Mouse (Mus musculus) cerebellum, adult 9-10 months (tissue): ENCODE measurements around the gene Vmo1.
A peak's percentile ranks its signal among the peaks of the same experiment; 100 is the strongest.
"Not testable (repeated sequence)": the region's sequence is repeated elsewhere in the genome, so short reads cannot be mapped to it uniquely, and the experiment has no call there.

ENCODE experiments used
- DNase-seq: peaks from one replicate; pipeline ENCODE4 v3.0.0; 2022

The Vmo1 gene

GRCm38 (mm10) chr11:70514288-70514687, at the start of gene Vmo1:
TSS of gene Vmo1 (minus strand) at chr11:70514616.
- DNase-seq: no peak

GRCm38 (mm10) chr11:70563470-70564275, 49.3 kb upstream of the Vmo1 start:
- peak; percentile 46 for DNase-seq

DNA sequence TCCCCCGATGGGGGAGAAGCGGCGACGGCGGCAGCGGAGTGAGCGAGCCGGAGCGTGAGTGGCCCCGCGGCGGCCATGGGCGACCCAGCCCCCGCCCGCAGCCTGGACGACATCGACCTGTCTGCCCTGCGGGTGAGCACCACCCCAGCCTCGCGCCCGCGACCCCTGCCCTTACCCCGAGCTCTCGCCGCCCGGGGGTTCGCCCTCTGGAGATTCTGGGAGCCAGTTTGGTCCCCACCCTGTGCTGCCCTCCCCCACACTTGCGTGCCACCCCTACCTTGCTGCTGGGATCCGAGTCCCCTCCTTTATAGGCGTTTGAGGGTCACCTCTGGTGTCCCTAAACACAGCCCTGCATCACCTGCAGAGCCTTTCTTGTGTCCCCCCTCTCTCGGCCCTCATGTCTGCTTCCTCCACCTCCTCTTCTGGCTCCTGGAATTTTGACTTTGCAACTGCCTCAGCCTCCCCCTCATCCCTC, 48.6 kb upstream of the Vmo1 start:
- DNase-seq: no peak

- peak; percentile 84 for DNase-seq
These were observed 48.0 kb upstream of the Vmo1 start, which contains the start of gene Mink1 for GRCm38 (mm10) chr11:70562287-70562994. TSS of gene Mink1 (plus strand) at chr11:70562881.

DNA sequence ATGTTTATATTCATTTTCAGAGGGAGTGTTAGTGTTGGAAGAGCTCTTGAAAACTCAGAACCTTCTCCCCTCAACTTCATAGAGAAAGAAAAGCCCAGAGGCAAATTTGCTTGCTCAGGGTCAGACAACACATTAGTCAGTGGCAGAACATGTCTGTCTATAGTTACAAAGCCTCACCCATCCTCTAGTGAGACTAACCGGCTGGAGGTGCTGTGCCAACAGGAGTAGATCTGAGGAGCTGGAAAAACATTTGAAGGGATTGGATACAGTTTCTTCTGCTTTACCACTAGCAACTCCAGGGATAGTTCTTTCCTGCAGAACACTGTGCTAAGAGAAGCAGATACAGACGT, 47.5 kb upstream of the Vmo1 start:
- DNase-seq: no peak

DNA sequence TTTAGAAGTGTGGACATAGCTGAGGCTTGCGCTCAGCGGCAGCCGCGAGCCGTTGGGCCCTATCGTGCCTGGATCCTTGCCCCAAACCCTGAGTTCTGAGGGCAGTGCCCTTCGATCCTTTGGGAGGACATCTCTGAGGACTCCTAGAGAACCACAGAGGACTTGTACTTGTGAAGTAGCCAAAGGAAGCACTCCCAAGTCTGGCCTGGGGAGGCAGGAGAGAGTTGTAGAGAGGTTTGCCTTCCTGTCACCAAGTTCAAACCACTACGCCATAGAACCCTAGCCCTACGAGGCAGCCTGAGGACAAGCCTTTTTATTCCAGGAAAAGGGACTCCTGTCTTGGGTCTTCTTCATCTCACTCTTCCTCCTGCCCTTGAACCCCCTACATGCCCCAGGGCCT, 43.1 kb upstream of the Vmo1 start:
- DNase-seq: no peak

DNA sequence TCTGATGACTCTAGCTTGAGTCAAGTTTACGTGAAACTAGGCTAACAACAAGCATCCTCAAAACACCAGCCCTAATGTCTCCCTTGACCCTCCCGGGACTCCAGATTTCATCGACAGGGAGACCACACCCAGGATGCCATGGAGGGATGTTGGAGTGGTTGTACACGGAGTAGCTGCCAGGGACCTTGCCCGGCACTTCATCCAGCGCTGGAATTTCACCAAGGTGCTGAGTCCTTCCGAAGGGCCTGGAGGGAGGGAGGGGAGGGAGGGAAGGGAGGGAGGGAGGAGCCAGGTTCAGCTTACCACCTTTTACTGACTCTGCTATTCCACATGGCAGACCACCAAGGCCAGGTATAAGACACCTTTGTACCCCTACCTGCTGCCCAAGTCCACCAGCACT, 39.5 kb upstream of the Vmo1 start:
- no peak for DNase-seq

- no peak for DNase-seq
These were observed 37.1 kb upstream of the Vmo1 start for GRCm38 (mm10) chr11:70551526-70551925.

GRCm38 (mm10) chr11:70544496-70544895, 30.1 kb upstream of the Vmo1 start:
- DNase-seq: no peak

DNA sequence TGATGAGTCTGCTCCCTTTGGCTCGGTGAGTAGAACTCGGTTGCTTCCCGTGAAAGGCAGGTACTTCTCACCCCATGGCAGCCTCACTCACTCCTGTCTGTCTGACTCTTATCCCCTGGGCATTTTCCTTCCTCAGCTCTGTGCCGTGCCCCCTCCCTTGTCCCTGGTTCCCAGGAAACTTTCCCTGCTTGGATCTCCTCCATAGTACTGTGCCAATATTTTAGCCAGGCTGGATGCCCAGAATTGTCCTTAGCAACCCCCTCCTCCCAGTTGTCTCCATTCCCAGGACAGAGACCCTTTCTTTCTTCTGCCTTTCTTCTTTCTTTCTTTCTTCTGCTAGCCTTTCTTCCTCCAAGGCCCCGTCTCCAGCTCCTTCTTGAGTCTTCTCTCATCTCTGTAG, 27.0 kb upstream of the Vmo1 start:
- no peak for DNase-seq

DNA sequence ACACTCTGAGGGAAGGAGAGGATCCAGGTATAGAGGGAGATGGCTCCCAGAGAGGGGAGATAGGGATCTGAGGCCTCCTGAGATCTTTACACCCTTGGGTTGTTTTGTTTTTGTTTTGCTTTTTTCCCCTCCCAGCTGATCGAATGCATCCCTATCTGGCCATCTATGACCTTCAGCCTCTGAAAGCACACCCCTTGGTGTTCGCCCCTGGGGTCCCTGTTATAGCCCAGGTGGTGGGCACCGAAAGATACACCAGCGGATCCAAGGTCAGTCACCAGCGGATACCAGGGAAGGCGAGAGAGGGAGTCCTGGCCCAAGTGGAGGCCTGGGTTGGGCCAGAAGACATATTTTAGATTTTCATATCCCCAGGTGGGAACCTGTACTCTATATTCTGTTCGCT, 26.5 kb upstream of the Vmo1 start:
- DNase-seq: no peak

GRCm38 (mm10) chr11:70539877-70540587, 25.6 kb upstream of the Vmo1 start, which contains the start of gene Pld2:
TSS of gene Pld2 (plus strand) at chr11:70540064.
- DNase-seq: no peak

GRCm38 (mm10) chr11:70539423-70539822, 25.0 kb upstream of the Vmo1 start:
- no peak for DNase-seq

- DNase-seq: no peak
These were observed 18.4 kb upstream of the Vmo1 start, which contains the start of gene Gm40193 for GRCm38 (mm10) chr11:70532839-70533238. TSS of gene Gm40193 (minus strand) at chr11:70532939.

DNA sequence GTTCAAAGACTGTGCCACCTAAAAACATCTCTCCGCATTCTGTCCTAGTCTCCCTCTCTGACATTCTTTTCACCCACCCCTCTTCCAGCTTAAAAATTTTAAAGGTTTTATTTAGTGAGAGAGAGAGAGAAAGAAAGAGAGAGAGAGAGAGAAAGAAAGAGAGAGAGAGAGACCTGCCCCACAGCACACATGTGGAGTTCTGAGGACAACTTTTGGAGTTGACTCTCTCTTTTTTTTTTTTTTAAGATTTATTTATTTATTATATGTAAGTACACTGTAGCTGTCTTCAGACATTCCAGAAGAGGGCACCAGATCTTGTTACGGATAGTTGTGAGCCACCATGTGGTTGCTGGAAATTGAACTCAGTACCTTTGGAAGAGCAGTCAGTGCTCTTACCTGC, 16.6 kb upstream of the Vmo1 start:
- not testable (repeated sequence) for DNase-seq

GRCm38 (mm10) chr11:70528610-70529009, 14.2 kb upstream of the Vmo1 start:
- DNase-seq: no peak

DNA sequence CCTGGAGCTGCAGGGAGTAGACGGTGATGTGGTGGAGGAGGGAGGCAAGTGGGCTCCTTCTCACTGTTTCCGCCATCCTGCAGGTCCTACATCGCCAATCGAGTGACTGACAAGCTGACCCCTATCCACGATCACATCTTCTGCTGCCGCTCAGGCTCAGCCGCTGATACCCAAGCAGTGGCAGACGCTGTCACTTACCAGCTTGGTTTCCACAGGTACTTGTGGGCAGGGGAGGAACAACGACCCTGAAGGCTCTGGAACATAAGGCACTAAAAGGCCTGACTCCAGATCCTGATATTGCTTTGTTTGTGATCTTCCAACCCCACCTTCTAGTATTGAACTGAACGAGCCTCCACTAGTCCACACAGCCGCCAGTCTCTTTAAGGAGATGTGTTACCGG, 11.8 kb upstream of the Vmo1 start:
- no peak for DNase-seq

GRCm38 (mm10) chr11:70525726-70526125, 11.3 kb upstream of the Vmo1 start:
- no peak for DNase-seq

DNA sequence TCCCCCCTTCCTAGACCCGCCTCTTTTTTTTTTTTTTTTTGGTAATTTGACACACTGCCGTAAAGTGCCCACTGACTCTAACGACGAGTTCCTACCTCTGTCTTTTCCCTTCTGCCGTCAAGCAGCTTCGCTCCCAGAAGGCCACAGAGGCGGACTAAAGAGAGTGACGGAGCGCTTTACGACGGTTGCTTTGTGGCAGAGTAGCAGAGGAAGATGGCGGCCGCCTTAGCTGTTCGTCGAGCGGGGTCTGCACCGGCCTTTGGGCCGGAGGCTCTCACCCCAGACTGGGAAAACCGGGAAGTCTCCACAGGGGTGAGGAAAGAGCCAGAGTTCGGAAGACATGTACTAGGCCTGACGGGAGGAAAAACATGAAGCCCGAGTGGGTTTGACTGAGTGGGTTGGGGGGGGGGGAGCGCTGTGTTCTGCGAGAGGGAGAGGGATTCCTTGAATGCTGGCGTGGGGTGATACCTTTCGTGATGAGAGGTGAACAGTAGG, 10.8 kb upstream of the Vmo1 start, which contains the start of gene Psmb6:
Gene Psmb6 (plus strand): TSS at position 184 of the 495 bp plus-strand sequence.
- peak; percentile 96 for DNase-seq

DNA sequence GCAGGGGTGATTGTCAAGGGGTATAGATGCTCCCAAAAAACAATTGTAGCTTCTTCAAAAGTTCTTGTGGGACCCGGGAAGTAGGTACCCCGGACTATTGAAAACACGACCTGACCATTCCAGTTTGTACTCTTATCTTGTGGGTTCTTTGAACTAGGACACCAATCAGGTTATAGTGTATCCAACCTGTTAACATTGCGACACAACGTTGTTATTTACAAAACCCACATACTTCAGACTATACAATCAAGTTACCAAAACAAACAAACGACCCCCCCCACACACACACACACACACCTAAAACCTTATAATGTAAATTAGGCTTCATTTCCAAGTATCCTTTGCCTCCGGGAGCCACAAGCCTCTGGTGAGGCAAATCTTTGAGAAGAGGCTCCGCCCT, 10.4 kb upstream of the Vmo1 start:
- DNase-seq: peak; percentile 43

DNA sequence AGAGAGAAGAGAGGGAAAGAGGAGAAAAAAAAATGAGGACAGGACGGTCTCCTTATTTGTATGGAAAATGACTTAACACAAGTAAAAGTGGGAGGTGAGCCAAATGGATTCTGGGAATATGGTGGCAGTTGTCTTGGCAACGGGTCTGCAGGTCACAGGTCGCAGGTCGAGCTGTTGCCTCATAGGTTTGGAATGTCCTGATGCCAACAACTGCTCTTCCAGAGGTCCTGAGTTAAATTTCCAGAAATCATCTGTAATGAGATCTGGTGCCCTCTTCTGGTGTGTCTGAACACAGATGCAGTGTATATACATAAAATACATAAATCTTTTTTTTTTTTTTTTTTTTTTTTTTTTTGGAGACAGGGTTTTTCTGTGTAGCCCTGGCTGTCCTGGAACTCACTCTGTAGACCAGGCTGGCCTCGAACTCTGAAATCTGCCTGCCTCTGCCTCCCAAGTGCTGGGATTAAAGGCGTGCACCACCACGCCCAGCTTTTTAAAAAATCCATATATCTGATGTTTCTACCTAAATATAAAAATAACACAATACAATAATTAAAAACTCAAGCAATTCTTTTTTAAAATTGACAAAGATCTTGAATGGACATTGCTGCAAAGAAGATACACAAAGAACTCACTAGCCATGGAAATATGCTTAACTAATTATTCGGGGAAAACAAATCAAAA, 9.0 kb upstream of the Vmo1 start:
- peak; percentile 41 for DNase-seq

- no peak for DNase-seq
These were observed 5.9 kb upstream of the Vmo1 start for GRCm38 (mm10) chr11:70520178-70520769.
